28 mouse cellular contexts compared by ENCODE assay signal in genomic region chr5:16646417-16646816, GRCm38 (mm10).
DNase-seq lines count a peak whose midpoint lies in the region; ATAC-seq and TF ChIP-seq lines count a peak whose summit lies in the region.
"Had no signal": no experiment of that assay in that cellular context is flagged by ENCODE, and none has a peak within 500 bp of the region (broad histone marks: within the 10 kb centered on the region; RNA-seq: fewer than 3 reads in every experiment).

No protein-coding gene starts in this region.

- no peak for DNase-seq in neural tube, embryonic 11.5 days (ENCODE audit: low spot score)
- DNase-seq in neural tube, embryonic 10.5 days (ENCODE audit: extremely low spot score, low spot score) = no peak
- DNase-seq in left cerebral cortex, adult 2 months (ENCODE audit: extremely low spot score in 1 of 2, low spot score in 2 of 2) = no peak
- no peak for DNase-seq in kidney, postnatal 25 days
- no peak for DNase-seq in layer of hippocampus, postnatal 10 days (ENCODE audit: low spot score in 2 of 2)
- DNase-seq: adrenal gland, postnatal 25 days; cerebellum, adult 11-12 months; cerebellum, adult 9-11 months; embryo, embryonic 11 days; gastrocnemius, adult 2 months; heart, adult 2 months; heart, postnatal 10 days; kidney, adult 8-10 months; right cerebral cortex, postnatal 4 days; thymus, postnatal 25 days had no signal

- intact Hi-C loops in left cerebral cortex, adult 2 months (cut with DNase I) = no loop called here

- no peak overlapping the region for H3K27ac ChIP-seq in neural tube, embryonic 11.5 days (ENCODE audit: low read depth, low read length)
- no peak overlapping the region for H3K27ac ChIP-seq in hindbrain, embryonic 16.5 days (ENCODE audit: low read depth, low read length)
- no peak overlapping the region for H3K27ac ChIP-seq in neural tube, embryonic 15.5 days (replicated peaks)
- H3K27ac ChIP-seq in left cerebral cortex, adult 2 months = no peak overlapping the region
- H3K27ac ChIP-seq: embryonic facial prominence, embryonic 12.5 days; gastrocnemius, adult 2 months; heart, adult 2 months; heart, embryonic 13.5 days; intestine, embryonic 15.5 days; kidney, postnatal 0 days; limb, embryonic 13.5 days; lung, embryonic 15.5 days; midbrain, embryonic 10.5 days; midbrain, embryonic 15.5 days had no signal

- H3K9me3 ChIP-seq in neural tube, embryonic 11.5 days (ENCODE audit: control insufficient read depth, low read length) = no peaks in the 10 kb centered on the region
- no peaks in the 10 kb centered on the region for H3K9me3 ChIP-seq in hindbrain, embryonic 16.5 days (ENCODE audit: control insufficient read depth, low read length)
- H3K9me3 ChIP-seq in neural tube, embryonic 15.5 days (replicated peaks) = no peaks in the 10 kb centered on the region
- H3K9me3 ChIP-seq: embryonic facial prominence, embryonic 12.5 days; heart, embryonic 13.5 days; intestine, embryonic 15.5 days; limb, embryonic 13.5 days; lung, embryonic 15.5 days; midbrain, embryonic 10.5 days; midbrain, embryonic 15.5 days had no signal

- no peak overlapping the region for H3K4me2 ChIP-seq in neural tube, embryonic 11.5 days (ENCODE audit: low read depth)
- peak overlapping the region; percentile 39 for H3K4me2 ChIP-seq in hindbrain, embryonic 16.5 days (ENCODE audit: low read length)
- peak overlapping the region; percentile 40 for H3K4me2 ChIP-seq in neural tube, embryonic 15.5 days
- H3K4me2 ChIP-seq: embryonic facial prominence, embryonic 12.5 days; heart, embryonic 13.5 days; intestine, embryonic 15.5 days; limb, embryonic 13.5 days; liver, embryonic 11.5 days; lung, embryonic 15.5 days; midbrain, embryonic 15.5 days had no signal

- no peak overlapping the region for H3K4me3 ChIP-seq in neural tube, embryonic 11.5 days (ENCODE audit: low read depth, low read length)
- H3K4me3 ChIP-seq in hindbrain, embryonic 16.5 days (ENCODE audit: low read length) = no peak overlapping the region; the same call in 1 of the 2 replicates
- H3K4me3 ChIP-seq in neural tube, embryonic 15.5 days (replicated peaks) = no peak overlapping the region
- no peak overlapping the region for H3K4me3 ChIP-seq in left cerebral cortex, adult 2 months
- H3K4me3 ChIP-seq: embryonic facial prominence, embryonic 12.5 days; gastrocnemius, adult 2 months; heart, adult 2 months; heart, embryonic 13.5 days; intestine, embryonic 15.5 days; limb, embryonic 13.5 days; lung, embryonic 15.5 days; midbrain, embryonic 10.5 days; midbrain, embryonic 15.5 days; myocyte had no signal

- ATAC-seq in neural tube, embryonic 11.5 days (ENCODE audit: insufficient read depth, low FRiP score, low TSS enrichment) = 0 out of 2 replicates have a peak, but pooled peaks have one; percentile 30
- peak; percentile 80 for ATAC-seq in hindbrain, embryonic 16.5 days
- peak; percentile 59; the same call in 1 of the 2 replicates for ATAC-seq in neural tube, embryonic 15.5 days (ENCODE audit: low FRiP score)
- ATAC-seq: CD4-positive, CD25-positive, alpha-beta regulatory T cell, adult 4 months; intestine, embryonic 15.5 days; midbrain, embryonic 15.5 days had no signal

- no peaks in the 10 kb centered on the region for H3K4me1 ChIP-seq in neural tube, embryonic 11.5 days (ENCODE audit: control insufficient read depth, insufficient read depth, low read length)
- H3K4me1 ChIP-seq in hindbrain, embryonic 16.5 days (ENCODE audit: control insufficient read depth, insufficient read depth, low read depth, low read length) = no peaks in the 10 kb centered on the region
- 0 out of 2 replicates have a peak, but pooled peaks cover 2% of the 10 kb centered on the region for H3K4me1 ChIP-seq in neural tube, embryonic 15.5 days
- H3K4me1 ChIP-seq: embryonic facial prominence, embryonic 12.5 days; intestine, embryonic 15.5 days; limb, embryonic 13.5 days; lung, embryonic 15.5 days; midbrain, embryonic 10.5 days; midbrain, embryonic 15.5 days had no signal

- H3K36me3 ChIP-seq in neural tube, embryonic 11.5 days (ENCODE audit: control insufficient read depth, insufficient read depth, low read length) = no peaks in the 10 kb centered on the region
- H3K36me3 ChIP-seq in hindbrain, embryonic 16.5 days (ENCODE audit: control insufficient read depth, insufficient read depth, low read length) = no peaks in the 10 kb centered on the region
- no peaks in the 10 kb centered on the region for H3K36me3 ChIP-seq in neural tube, embryonic 15.5 days
- H3K36me3 ChIP-seq: embryonic facial prominence, embryonic 12.5 days; heart, embryonic 13.5 days; intestine, embryonic 15.5 days; limb, embryonic 13.5 days; lung, embryonic 15.5 days; midbrain, embryonic 10.5 days; midbrain, embryonic 15.5 days had no signal

- no peaks in the 10 kb centered on the region for H3K27me3 ChIP-seq in neural tube, embryonic 11.5 days (ENCODE audit: control insufficient read depth, insufficient read depth, low read length)
- no peaks in the 10 kb centered on the region for H3K27me3 ChIP-seq in hindbrain, embryonic 16.5 days (replicated peaks; ENCODE audit: control insufficient read depth, insufficient read depth, low read length)
- no peaks in the 10 kb centered on the region for H3K27me3 ChIP-seq in neural tube, embryonic 15.5 days (replicated peaks)
- H3K27me3 ChIP-seq: embryonic facial prominence, embryonic 12.5 days; heart, embryonic 13.5 days; intestine, embryonic 15.5 days; limb, embryonic 13.5 days; lung, embryonic 15.5 days; midbrain, embryonic 15.5 days had no signal

- WGBS in neural tube, embryonic 11.5 days = 39% methylated on average over 7 of the region's 7 CpGs
- WGBS in hindbrain, embryonic 16.5 days = 54% methylated on average over 7 of the region's 7 CpGs
- 16% methylated on average over 7 of the region's 7 CpGs for WGBS in neural tube, embryonic 15.5 days

- no peak overlapping the region for H3K9ac ChIP-seq in neural tube, embryonic 11.5 days (ENCODE audit: low read length)
- no peak overlapping the region for H3K9ac ChIP-seq in hindbrain, embryonic 16.5 days (ENCODE audit: low read depth, low read length)
- no peak overlapping the region for H3K9ac ChIP-seq in neural tube, embryonic 15.5 days (replicated peaks)
- H3K9ac ChIP-seq: embryonic facial prominence, embryonic 12.5 days; heart, embryonic 13.5 days; intestine, embryonic 15.5 days; limb, embryonic 13.5 days; lung, embryonic 15.5 days; midbrain, embryonic 15.5 days had no signal

- no peak for TF ChIP-seq CTCF in left cerebral cortex, adult 2 months (IDR thresholded peaks at IDR 0.05)

Comparison
In these comparisons a context has a peak if more than half of its experiments do, and no peak if none do; other contexts are left out.
1. ATAC-seq: peak in every context shown above with its lines; median percentile 80 in hindbrain, embryonic 16.5 days; 59 in neural tube, embryonic 15.5 days; 30 in neural tube, embryonic 11.5 days.